Mouse (Mus musculus) liver, embryonic 14.5 days (tissue): ENCODE data around the gene Sbf1. TPM values are rescaled to one million over a fixed set of nuclear protein-coding genes. Genes with fewer than 3 reads are reported as not detected.

Source experiments
- ATAC-seq: fragments of 200-750 bp; cut with Nextera tagmentation; 2 replicates; pipeline ENCODE4 v1.8.0; 2017; ENCODE audit warnings: moderate number of reproducible peaks, mild to moderate bottlenecking, moderate library complexity; ENCODE audit not compliant: insufficient read depth
- DNase-seq, 3 experiments: peaks; one replicate each; pipeline ENCODE4 v3.0.0-alpha.2; 2012 to 2013; ENCODE audit warnings: low read depth in 3 of 3, low spot score in 3 of 3
- H3K27ac ChIP-seq: fragments of 300-500 bp; sonication (generic); 2 replicates; pipeline ENCODE4 v1.5.1; 2014; ENCODE audit warnings: moderate library complexity, mild to moderate bottlenecking, control low read depth, inconsistent platforms
- H3K27me3 ChIP-seq: fragments of 300-500 bp; sonication (generic); 2 replicates; pipeline ENCODE4 v1.6.1; 2014; ENCODE audit warnings: mild to moderate bottlenecking, low read length, moderate library complexity; ENCODE audit not compliant: control insufficient read depth, insufficient read depth
- H3K36me3 ChIP-seq: fragments of 300-500 bp; sonication (generic); replicated peaks from 2 replicates; pipeline ENCODE4 v1.6.1; 2014; ENCODE audit warnings: low read depth; ENCODE audit not compliant: control insufficient read depth, insufficient read depth
- H3K4me1 ChIP-seq, 2 experiments: fragments of 200-500 bp in 1 of 2; fragments of 300-500 bp in 1 of 2; sonication (generic) in 1 of 2; replicated peaks; 2 replicates each; pipeline ENCODE4 v1.6.1; 2012 to 2014; ENCODE audit warnings: antibody characterized with exemption in 1 of 2, inconsistent platforms in 1 of 2, low read length in 1 of 2; ENCODE audit not compliant: control insufficient read depth in 2 of 2, insufficient read depth in 2 of 2
- H3K4me2 ChIP-seq: fragments of 300-500 bp; sonication (generic); 2 replicates; pipeline ENCODE4 v1.6.1; 2014; ENCODE audit warnings: low read depth, mild to moderate bottlenecking, control low read depth, moderate library complexity
- H3K4me3 ChIP-seq, 2 experiments: fragments of 200-500 bp in 1 of 2; fragments of 300-500 bp in 1 of 2; sonication (generic) in 1 of 2; 2 replicates each; pipeline ENCODE4 v1.5.1; 2012 to 2014; ENCODE audit warnings: low read depth in 2 of 2, low read length in 2 of 2, mild to moderate bottlenecking in 2 of 2, control low read depth in 1 of 2, inconsistent platforms in 1 of 2, moderate library complexity in 1 of 2; ENCODE audit not compliant: insufficient read depth in 1 of 2
- H3K9ac ChIP-seq: fragments of 300-500 bp; sonication (generic); replicated peaks from 2 replicates; pipeline ENCODE4 v1.6.1; 2014; ENCODE audit warnings: mild to moderate bottlenecking, control low read depth, moderate library complexity
- H3K9me3 ChIP-seq: fragments of 300-500 bp; sonication (generic); 2 replicates; pipeline ENCODE4 v1.6.1; 2016; ENCODE audit warnings: low read length, mixed read lengths; ENCODE audit not compliant: control insufficient read depth
- CTCF ChIP-seq: IDR thresholded peaks from 2 replicates; pipeline ENCODE4 v1.5.1; 2016; ENCODE audit warnings: antibody characterized with exemption, low read depth, control low read depth
- EP300 ChIP-seq: IDR thresholded peaks from 2 replicates; pipeline ENCODE4 v1.6.1; 2016; ENCODE audit warnings: antibody characterized with exemption, low read depth
- WGBS: fragments of 180-500 bp; shearing (Covaris S2); extraction: QIAGEN DNeasy Blood & Tissue Kit; methylation state at CpG from one replicate; pipeline ENCODE4 v1.1.7; 2014; ENCODE audit not compliant: insufficient replicate concordance; 5-methylcytosine and 5-hydroxymethylcytosine counted together
- polyA plus RNA-seq, 2 experiments: library from polyadenylated mRNA; depleted of rRNA in 1 of 2; stranded (reverse) in 1 of 2; unstranded in 1 of 2; fragments of >200 nt; fragmentation: Nextera tagmentation in 1 of 2; extraction: Ambion mirVana in 1 of 2; gene quantifications; 2 replicates each; pipeline versions ENCODE4 v1.2.1 to v1.2.3; 2012 to 2014

Sbf1 gene
- polyA plus RNA-seq, 2 experiments = 17.8 to 29.3 TPM

DNA sequence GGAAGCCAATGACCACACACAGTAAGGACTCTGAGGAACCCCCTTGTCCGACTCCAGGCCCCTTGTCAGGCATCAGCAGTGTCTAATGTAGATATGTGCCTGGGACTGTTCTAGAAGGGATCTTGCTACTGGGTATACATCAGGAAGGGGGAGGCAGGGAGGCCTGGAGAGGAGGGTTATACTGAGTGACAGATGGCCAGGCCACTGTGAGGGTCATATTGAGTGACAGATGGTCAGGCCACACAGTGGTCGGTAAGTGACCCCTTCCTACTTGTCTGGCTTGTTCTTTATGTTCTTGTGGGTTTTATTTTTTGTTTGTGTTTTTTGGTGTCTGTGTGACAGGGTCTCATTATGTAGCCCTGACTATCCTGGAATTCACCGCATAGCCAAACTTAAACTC lies 39.6 kb downstream of the Sbf1 start:
- Histone ChIP-seq H3K27ac (no peak overlapping the region), H3K9ac (no peak overlapping the region), H3K27me3 (no peaks in the 10 kb centered on the region), H3K9me3 (no peaks in the 10 kb centered on the region), H3K36me3 (peaks cover 12% of the 10 kb centered on the region), H3K4me1 (no peaks in the 10 kb centered on the region), H3K4me2 (no peak overlapping the region), H3K4me3 (no peak overlapping the region)
- 82% methylated on average over 3 of the region's 3 CpGs for WGBS
- TF ChIP-seq CTCF (no peak), EP300 (no peak)
- DNase-seq (no peak), ATAC-seq (no peak)

DNA sequence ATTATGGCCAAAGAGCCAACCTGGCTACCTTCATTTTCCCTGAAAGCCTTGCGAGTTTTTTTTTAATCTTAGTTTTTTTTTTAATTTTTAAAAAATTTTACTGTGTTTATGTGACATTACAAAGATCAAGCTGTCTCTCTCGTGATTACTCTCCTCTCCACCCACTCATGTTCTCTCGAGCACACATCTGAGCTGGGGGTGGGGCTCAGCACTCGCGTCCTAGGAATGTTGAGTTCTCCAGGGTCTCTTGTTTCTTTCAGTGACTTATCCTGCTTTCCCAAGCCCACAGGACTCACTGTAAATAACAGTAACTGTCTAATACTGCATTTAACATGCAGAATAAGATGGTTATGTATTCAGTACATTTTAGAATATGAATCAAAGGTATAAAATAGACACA lies 50.6 kb downstream of the Sbf1 start:
- 79% methylated on average over 5 of the region's 5 CpGs for WGBS
- Histone ChIP-seq H3K4me3 (no peak overlapping the region), H3K36me3 (peaks cover 24% of the 10 kb centered on the region), H3K9me3 (no peaks in the 10 kb centered on the region), H3K27me3 (no peaks in the 10 kb centered on the region), H3K4me1 (no peaks in the 10 kb centered on the region), H3K4me2 (no peak overlapping the region), H3K27ac (no peak overlapping the region), H3K9ac (no peak overlapping the region)
- TF ChIP-seq EP300 (no peak), CTCF (no peak)
- DNase-seq (no peak), ATAC-seq (no peak)

DNA sequence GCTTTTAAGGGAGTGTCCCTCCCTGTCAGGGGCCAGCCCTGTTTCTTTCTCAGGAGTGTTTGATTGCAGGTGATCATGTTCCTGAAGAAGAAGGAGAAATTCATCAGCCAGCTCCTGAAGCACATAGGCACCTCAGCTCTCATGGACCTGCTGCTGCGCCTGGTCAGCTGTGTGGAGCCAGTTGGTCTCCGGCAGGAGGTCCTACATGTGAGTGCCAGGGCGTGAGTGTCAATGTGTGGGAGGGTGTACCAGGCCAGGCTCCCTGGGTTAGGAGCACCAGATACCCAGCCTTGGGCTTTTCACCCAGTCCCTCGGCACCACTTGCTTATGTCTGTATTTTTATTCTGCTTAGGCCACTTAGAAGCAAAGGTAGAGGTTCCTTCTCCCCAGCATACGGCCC lies 56.1 kb downstream of the Sbf1 start:
- Histone ChIP-seq H3K4me1 (no peaks in the 10 kb centered on the region), H3K27me3 (no peaks in the 10 kb centered on the region), H3K4me3 (no peak overlapping the region), H3K27ac (no peak overlapping the region), H3K9me3 (no peaks in the 10 kb centered on the region), H3K9ac (no peak overlapping the region), H3K36me3 (peaks cover 28% of the 10 kb centered on the region), H3K4me2 (no peak overlapping the region)
- DNase-seq (no peak), ATAC-seq (no peak)
- no peak for TF ChIP-seq EP300
- no peak for TF ChIP-seq CTCF
- WGBS = 87% methylated on average over 5 of the region's 5 CpGs

DNA sequence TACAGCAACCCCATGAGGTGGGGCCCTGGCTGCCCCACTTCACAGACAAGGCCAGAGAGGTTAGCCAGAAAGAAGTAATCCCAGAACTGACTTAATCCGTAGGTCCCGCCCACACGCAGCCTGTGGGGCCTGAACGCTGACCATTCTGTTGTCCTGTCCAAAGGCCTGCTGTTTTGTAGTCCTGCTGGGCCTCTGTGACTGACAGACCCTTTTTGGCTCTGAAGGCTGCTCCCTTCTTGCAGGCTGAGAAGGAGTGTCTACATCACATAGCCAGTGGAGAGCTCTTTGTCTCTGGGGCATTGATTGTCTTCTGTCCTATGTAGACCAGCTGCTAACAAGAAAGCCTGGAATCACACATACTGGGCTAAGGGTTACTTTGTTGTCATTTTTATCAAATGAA lies 59.8 kb downstream of the Sbf1 start:
- no peaks in the 10 kb centered on the region for H3K9me3 ChIP-seq
- no peak for DNase-seq
- no peak overlapping the region for H3K4me3 ChIP-seq
- no peak overlapping the region for H3K27ac ChIP-seq
- ATAC-seq = no peak
- no peak overlapping the region for H3K9ac ChIP-seq
- no peaks in the 10 kb centered on the region for H3K27me3 ChIP-seq
- peaks cover 22% of the 10 kb centered on the region for H3K36me3 ChIP-seq
- H3K4me1 ChIP-seq = no peaks in the 10 kb centered on the region
- TF ChIP-seq CTCF (no peak), EP300 (no peak)
- 86% methylated on average over 4 of the region's 4 CpGs for WGBS
- H3K4me2 ChIP-seq = no peak overlapping the region

DNA sequence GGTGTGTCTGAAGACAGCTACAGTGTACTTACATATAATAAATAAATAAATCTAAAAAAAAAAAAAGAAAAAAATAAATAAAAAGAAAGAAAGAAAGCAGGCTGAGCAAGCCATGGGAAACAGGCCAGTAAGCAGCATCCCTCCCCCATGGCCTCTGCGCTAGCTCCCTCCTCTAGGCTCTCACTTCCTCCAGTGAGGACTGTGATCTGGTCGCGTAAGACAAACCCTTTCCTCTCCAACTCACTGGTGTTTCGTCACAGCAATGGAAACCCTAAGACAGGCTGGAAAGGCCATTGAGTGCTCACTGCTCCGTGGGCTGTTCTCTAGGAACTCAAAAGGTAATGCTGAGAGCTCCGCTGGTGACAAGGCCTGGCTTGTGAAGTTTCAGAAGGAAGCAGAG lies 66.0 kb downstream of the Sbf1 start:
- no peak overlapping the region for H3K4me2 ChIP-seq
- DNase-seq (no peak), ATAC-seq (no peak)
- 76% methylated on average over 6 of the region's 6 CpGs for WGBS
- H3K27ac ChIP-seq = no peak overlapping the region
- no peak overlapping the region for H3K9ac ChIP-seq
- H3K36me3 ChIP-seq = peaks cover 4% of the 10 kb centered on the region
- no peaks in the 10 kb centered on the region for H3K27me3 ChIP-seq
- no peaks in the 10 kb centered on the region for H3K9me3 ChIP-seq
- H3K4me3 ChIP-seq = no peak overlapping the region
- TF ChIP-seq EP300 = no peak
- TF ChIP-seq CTCF = no peak
- no peaks in the 10 kb centered on the region for H3K4me1 ChIP-seq
